Mouse (Mus musculus): ENCODE measurements at regions not wholly inside any gene's neighbourhood (a gene's known extent, or its start where the extent isn't known, plus 50 kb on each side); places are given as distances from the start of the nearest gene placed in this dataset.

GRCm38 (mm10) chr13:71529397-71530122, 434.0 kb downstream of the Irx1 start:
- H3K27ac ChIP-seq (replicated peaks) = no peak overlapping the region
- peaks cover 3% of the 10 kb centered on the region; the same call in 1 of the 2 replicates for H3K4me1 ChIP-seq (replicated peaks)
- no peaks in the 10 kb centered on the region for H3K9me3 ChIP-seq
- H3K36me3 ChIP-seq = no peaks in the 10 kb centered on the region
- WGBS = 42% methylated on average over 14 of the region's 14 CpGs
- no peak overlapping the region for H3K9ac ChIP-seq
- peaks cover 6% of the 10 kb centered on the region for H3K27me3 ChIP-seq
- no peak overlapping the region for H3K4me2 ChIP-seq
- no peak for ATAC-seq (ENCODE audit: low read depth)
- no peak overlapping the region for H3K4me3 ChIP-seq

GRCm38 (mm10) chr13:71517776-71518175, 445.7 kb downstream of the Irx1 start:
- Histone ChIP-seq H3K4me2 (no peak overlapping the region), H3K4me1 (replicated peaks) (peaks cover 7% of the 10 kb centered on the region; the same call in 1 of the 2 replicates), H3K9ac (no peak overlapping the region), H3K9me3 (0 out of 2 replicates have a peak, but pooled peaks cover 3% of the 10 kb centered on the region), H3K4me3 (no peak overlapping the region), H3K36me3 (no peaks in the 10 kb centered on the region), H3K27me3 (no peaks in the 10 kb centered on the region), H3K27ac (replicated peaks) (no peak overlapping the region)
- ATAC-seq (ENCODE audit: low read depth) = no peak
- 90% methylated on average over 1 of the region's 1 CpGs for WGBS

- no peak for ATAC-seq (ENCODE audit: low read depth)
These were observed 450.3 kb downstream of the Irx1 start for GRCm38 (mm10) chr13:71513204-71513603.

DNA sequence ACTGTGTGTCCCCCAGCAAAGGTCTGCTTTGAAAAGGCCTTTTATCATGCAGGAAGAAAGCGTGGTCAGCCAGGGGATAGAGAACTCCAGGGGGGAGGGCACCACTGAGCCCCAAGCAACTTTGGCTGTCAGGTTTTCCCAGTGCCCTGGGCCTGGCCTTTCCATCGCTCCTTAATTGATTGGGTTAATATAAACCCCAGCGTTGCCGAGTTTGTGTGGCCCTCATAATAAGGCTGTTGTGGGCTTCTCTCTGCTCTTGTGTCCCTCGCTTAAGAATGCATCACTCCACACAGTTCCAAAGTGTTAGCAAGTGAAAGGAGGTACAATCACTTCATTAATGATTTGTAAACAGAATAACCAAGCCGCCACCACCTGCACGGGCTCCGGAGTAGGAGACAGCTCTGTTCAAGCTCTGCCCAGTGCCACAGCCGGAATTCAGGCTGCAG, 455.5 kb downstream of the Irx1 start:
- peaks cover 11% of the 10 kb centered on the region; the same call in 1 of the 2 replicates for H3K27me3 ChIP-seq
- peaks cover 27% of the 10 kb centered on the region; the same call in 1 of the 2 replicates for H3K4me1 ChIP-seq (replicated peaks)
- H3K27ac ChIP-seq (replicated peaks) = 0 out of 2 replicates have a peak overlapping the region, but pooled peaks have one; percentile 9
- no peaks in the 10 kb centered on the region for H3K36me3 ChIP-seq
- 5% methylated on average over 9 of the region's 9 CpGs for WGBS
- no peak overlapping the region for H3K4me3 ChIP-seq
- peak; percentile 87 for ATAC-seq (ENCODE audit: low read depth)
- no peak overlapping the region for H3K4me2 ChIP-seq
- H3K9me3 ChIP-seq = no peaks in the 10 kb centered on the region
- no peak overlapping the region for H3K9ac ChIP-seq

More at GRCm38 (mm10) chr13:71513204-71513603, 450.3 kb downstream of the Irx1 start:
- H3K9me3 ChIP-seq = 0 out of 2 replicates have a peak, but pooled peaks cover 3% of the 10 kb centered on the region
- H3K4me1 ChIP-seq (replicated peaks) = peaks cover 12% of the 10 kb centered on the region; the same call in 1 of the 2 replicates
- no peak overlapping the region for H3K27ac ChIP-seq (replicated peaks)
- no peak overlapping the region for H3K9ac ChIP-seq
- H3K4me3 ChIP-seq = no peak overlapping the region
- no peak overlapping the region for H3K4me2 ChIP-seq
- H3K36me3 ChIP-seq = no peaks in the 10 kb centered on the region
- H3K27me3 ChIP-seq = peaks cover 4% of the 10 kb centered on the region; the same call in 1 of the 2 replicates
- WGBS = 20% methylated on average over 6 of the region's 6 CpGs

DNA sequence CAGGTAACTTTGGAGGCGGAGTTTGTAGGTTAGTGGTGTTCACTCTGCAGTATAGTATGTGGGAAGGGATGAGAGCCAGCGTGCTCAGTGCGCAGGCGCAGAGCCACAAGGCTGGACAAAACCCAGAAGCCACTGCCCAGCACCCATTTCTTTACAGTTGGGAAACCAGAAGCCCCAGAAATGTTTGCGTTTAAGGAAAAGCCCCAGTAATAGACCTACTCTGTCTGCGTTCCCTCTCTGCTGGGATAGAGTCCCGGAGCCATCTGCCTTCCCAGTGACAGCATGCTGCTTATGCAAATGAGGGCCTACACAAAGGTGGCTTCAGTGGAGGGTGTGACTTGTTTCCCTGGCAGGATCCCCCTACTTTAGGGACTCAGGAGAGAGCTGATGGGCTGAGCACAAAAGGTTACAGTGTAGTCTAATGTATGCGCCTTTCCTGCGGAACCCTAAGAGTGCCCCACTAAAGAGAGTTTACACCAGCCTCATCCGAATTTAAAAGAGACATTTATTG, 456.0 kb downstream of the Irx1 start:
- H3K27me3 ChIP-seq = peaks cover 11% of the 10 kb centered on the region; the same call in 1 of the 2 replicates
- peak overlapping the region; percentile 46; the same call in 1 of the 2 replicates for H3K27ac ChIP-seq (replicated peaks)
- no peaks in the 10 kb centered on the region for H3K36me3 ChIP-seq
- peak; percentile 95 for ATAC-seq (ENCODE audit: low read depth)
- H3K9ac ChIP-seq = peak overlapping the region; percentile 22; the same call in 1 of the 2 replicates
- H3K4me2 ChIP-seq = peak overlapping the region; percentile 42
- H3K4me1 ChIP-seq (replicated peaks) = peaks cover 27% of the 10 kb centered on the region; the same call in 1 of the 2 replicates
- 2% methylated on average over 10 of the region's 10 CpGs for WGBS
- H3K9me3 ChIP-seq = no peaks in the 10 kb centered on the region
- H3K4me3 ChIP-seq = no peak overlapping the region

DNA sequence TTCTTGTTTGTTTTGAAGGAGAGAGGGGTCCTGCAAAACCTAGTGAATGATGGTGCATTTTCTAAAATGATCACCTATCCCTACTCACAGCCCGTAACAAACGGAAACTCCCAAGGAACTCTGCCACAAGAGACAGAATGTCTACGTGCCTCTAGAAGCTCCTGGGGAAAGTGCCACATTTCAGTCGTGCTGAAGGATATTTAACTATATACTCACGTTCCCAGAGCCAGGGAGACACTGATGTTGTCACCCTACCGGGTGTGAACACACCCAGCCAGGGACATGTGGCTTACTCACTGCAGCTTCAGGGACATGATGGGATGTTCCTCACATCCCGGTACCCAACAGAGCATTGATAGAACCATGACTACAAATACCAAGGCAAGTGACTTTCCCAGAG, 456.7 kb downstream of the Irx1 start:
- Histone ChIP-seq H3K4me2 (peak overlapping the region; percentile 42), H3K4me3 (no peak overlapping the region), H3K9ac (no peak overlapping the region), H3K27ac (replicated peaks) (peak overlapping the region; percentile 46), H3K9me3 (no peaks in the 10 kb centered on the region), H3K36me3 (no peaks in the 10 kb centered on the region), H3K27me3 (peaks cover 11% of the 10 kb centered on the region; the same call in 1 of the 2 replicates), H3K4me1 (replicated peaks) (peaks cover 27% of the 10 kb centered on the region; the same call in 1 of the 2 replicates)
- WGBS = 27% methylated on average over 7 of the region's 7 CpGs
- ATAC-seq (ENCODE audit: low read depth) = no peak

- Histone ChIP-seq H3K36me3 (no peaks in the 10 kb centered on the region), H3K9ac (no peak overlapping the region), H3K9me3 (no peaks in the 10 kb centered on the region), H3K4me3 (no peak overlapping the region), H3K27ac (replicated peaks) (no peak overlapping the region), H3K4me1 (replicated peaks) (no peaks in the 10 kb centered on the region), H3K27me3 (no peaks in the 10 kb centered on the region), H3K4me2 (no peak overlapping the region)
- ATAC-seq (ENCODE audit: low read depth) = no peak
- 83% methylated on average over 6 of the region's 6 CpGs for WGBS
These were observed 473.8 kb downstream of the Irx1 start for GRCm38 (mm10) chr13:71489773-71490172.

- no peak overlapping the region for H3K27ac ChIP-seq (replicated peaks)
- H3K36me3 ChIP-seq = no peaks in the 10 kb centered on the region
- no peaks in the 10 kb centered on the region for H3K27me3 ChIP-seq
- no peaks in the 10 kb centered on the region for H3K4me1 ChIP-seq (replicated peaks)
- no peak overlapping the region for H3K4me2 ChIP-seq
- H3K4me3 ChIP-seq = no peak overlapping the region
- H3K9me3 ChIP-seq = no peaks in the 10 kb centered on the region
- no peak overlapping the region for H3K9ac ChIP-seq
- no peak for ATAC-seq (ENCODE audit: low read depth)
These were observed 482.3 kb downstream of the Irx1 start for GRCm38 (mm10) chr13:71481205-71481604.

DNA sequence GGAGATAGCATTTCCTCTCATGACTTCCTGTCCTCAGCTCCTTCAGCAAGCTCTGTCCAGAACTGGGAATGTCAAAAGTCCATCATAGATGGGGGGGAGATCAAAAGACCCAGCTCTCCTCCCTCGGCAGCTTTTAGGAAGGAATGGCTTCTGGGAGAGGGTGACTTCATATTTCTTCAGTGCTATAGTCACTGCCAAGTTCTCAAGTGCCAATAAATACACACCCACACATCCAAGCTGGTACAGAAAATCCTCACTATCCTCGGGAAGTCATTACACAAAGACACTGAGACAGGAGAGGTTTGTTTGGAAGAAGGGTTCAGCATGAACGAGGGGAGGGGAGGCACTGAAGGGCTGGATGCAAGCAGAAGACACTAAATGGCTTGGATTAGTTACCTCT, 502.0 kb downstream of the Irx1 start:
- no peak overlapping the region for H3K4me2 ChIP-seq
- H3K27me3 ChIP-seq = peaks cover 66% of the 10 kb centered on the region
- H3K4me3 ChIP-seq = no peak overlapping the region
- H3K27ac ChIP-seq (replicated peaks) = no peak overlapping the region
- no peak for ATAC-seq (ENCODE audit: low read depth)
- no peaks in the 10 kb centered on the region for H3K36me3 ChIP-seq
- H3K4me1 ChIP-seq (replicated peaks) = peaks cover 18% of the 10 kb centered on the region
- no peak overlapping the region for H3K9ac ChIP-seq
- 80% methylated on average over 3 of the region's 3 CpGs for WGBS
- no peaks in the 10 kb centered on the region for H3K9me3 ChIP-seq

GRCm38 (mm10) chr13:71460607-71461006, 502.9 kb downstream of the Irx1 start:
- ATAC-seq (ENCODE audit: low read depth) = no peak
- Histone ChIP-seq H3K27ac (replicated peaks) (no peak overlapping the region), H3K27me3 (peaks cover 75% of the 10 kb centered on the region), H3K4me1 (replicated peaks) (peaks cover 18% of the 10 kb centered on the region), H3K9ac (no peak overlapping the region), H3K9me3 (no peaks in the 10 kb centered on the region), H3K36me3 (no peaks in the 10 kb centered on the region), H3K4me3 (no peak overlapping the region), H3K4me2 (no peak overlapping the region)
- whole genome bisulfite sequencing = 84% methylated on average over 2 of the region's 2 CpGs

- H3K9ac ChIP-seq = no peak overlapping the region
- H3K4me1 ChIP-seq (replicated peaks) = peaks cover 18% of the 10 kb centered on the region
- no peak overlapping the region for H3K4me2 ChIP-seq
- H3K27ac ChIP-seq (replicated peaks) = no peak overlapping the region
- no peaks in the 10 kb centered on the region for H3K9me3 ChIP-seq
- H3K27me3 ChIP-seq = peaks cover 79% of the 10 kb centered on the region
- no peak overlapping the region for H3K4me3 ChIP-seq
- ATAC-seq (ENCODE audit: low read depth) = no peak
- 18% methylated on average over 9 of the region's 9 CpGs for WGBS
- no peaks in the 10 kb centered on the region for H3K36me3 ChIP-seq
These were observed 503.4 kb downstream of the Irx1 start for GRCm38 (mm10) chr13:71460097-71460496.

DNA sequence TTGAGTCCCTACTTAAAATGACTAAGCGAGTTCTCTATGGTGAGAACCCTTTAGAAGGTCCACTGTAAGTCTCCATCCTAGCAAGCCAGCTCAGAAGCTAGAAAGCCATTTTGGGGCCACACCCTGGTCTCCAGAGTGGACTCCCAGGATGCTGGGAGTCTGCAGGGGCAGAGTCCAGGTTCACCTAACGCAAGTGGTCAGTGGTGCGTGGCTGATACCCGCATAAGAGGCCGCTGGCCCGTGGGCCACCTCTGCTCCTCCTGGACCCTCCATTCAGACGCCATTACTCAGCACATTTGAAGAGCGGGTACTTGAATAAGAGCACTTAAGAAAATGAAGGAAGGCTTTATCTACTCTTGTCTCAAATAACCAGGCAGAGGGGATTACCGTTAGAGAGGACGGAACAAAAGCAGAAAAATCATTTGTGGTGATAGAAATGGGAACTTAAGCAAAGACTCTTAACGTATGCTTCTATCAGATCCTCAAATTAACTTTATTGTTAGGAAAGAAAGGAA, 504.4 kb downstream of the Irx1 start:
- Histone ChIP-seq H3K4me2 (peak overlapping the region; percentile 47), H3K27me3 (peaks cover 78% of the 10 kb centered on the region), H3K4me3 (no peak overlapping the region), H3K4me1 (replicated peaks) (peaks cover 18% of the 10 kb centered on the region), H3K9me3 (no peaks in the 10 kb centered on the region), H3K27ac (replicated peaks) (peak overlapping the region; percentile 42; the same call in 1 of the 2 replicates), H3K9ac (peak overlapping the region; percentile 56; the same call in 1 of the 2 replicates), H3K36me3 (no peaks in the 10 kb centered on the region)
- ATAC-seq (ENCODE audit: low read depth) = peak; percentile 38; the same call in 1 of the 2 replicates
- WGBS = 24% methylated on average over 11 of the region's 11 CpGs
